Mouse (Mus musculus): ENCODE results near the gene Gm28036. TPM values are rescaled to one million over a fixed set of nuclear protein-coding genes. Genes with fewer than 3 reads are reported as not detected.

The Gm28036 gene
- total RNA-seq, 1 experiment, result 23.0 TPM

GRCm38 (mm10) chr2:156143367-156143766 is 16.5 kb upstream of the Gm28036 start:
- Histone ChIP-seq H3K9me3 (ENCODE audit: control insufficient read depth, insufficient read depth, low read depth, low read length) (no peaks in the 10 kb centered on the region), H3K4me1 (ENCODE audit: control insufficient read depth in 2 of 2, insufficient read depth in 2 of 2, low read length in 2 of 2, poor library complexity in 1 of 2) (no peaks in the 10 kb centered on the region), H3K4me3 (ENCODE audit: insufficient read depth in 1 of 2, low read depth in 1 of 2, low read length in 2 of 2, poor library complexity in 1 of 2, severe bottlenecking in 1 of 2) (peak overlapping the region; percentile 78 to 86), H3K9ac (ENCODE audit: insufficient read depth, low read depth, low read length, poor library complexity, severe bottlenecking) (peak overlapping the region; percentile 84), H3K27ac (ENCODE audit: insufficient read depth, low read depth, low read length, poor library complexity, severe bottlenecking) (no peak overlapping the region; the same call in 1 of the 2 replicates), H3K36me3 (ENCODE audit: control insufficient read depth, insufficient read depth, low read length, poor library complexity, severe bottlenecking) (peaks cover 4% of the 10 kb centered on the region)
- no peak for DNase-seq (ENCODE audit: low read depth, low spot score)
- in situ Hi-C loops (cut with MboI; ENCODE audit: low sequenced_read_pairs in 2 of 2, unreplicated experiment in 2 of 2), result no loop called here
- no peak for TF ChIP-seq ZC3H11A (IDR thresholded peaks at IDR 0.05; ENCODE audit: borderline replicate concordance, low read depth, low read length)
- TF ChIP-seq HCFC1 (IDR thresholded peaks at IDR 0.05; ENCODE audit: borderline replicate concordance, insufficient read depth, low read length), result no peak
- TF ChIP-seq ZNF384 (IDR thresholded peaks at IDR 0.05; ENCODE audit: low read depth, low read length), result no peak
- no peak for TF ChIP-seq CHD2 (IDR thresholded peaks at IDR 0.05; ENCODE audit: low read depth, low read length)
- no peak for TF ChIP-seq MAFK (IDR thresholded peaks at IDR 0.05; ENCODE audit: insufficient read depth, low read depth, low read length)

GRCm38 (mm10) chr2:156142820-156143219 is 15.9 kb upstream of the Gm28036 start:
- H3K27ac ChIP-seq (ENCODE audit: insufficient read depth, low read depth, low read length, poor library complexity, severe bottlenecking), result no peak overlapping the region
- no peak for TF ChIP-seq ZNF384 (IDR thresholded peaks at IDR 0.05; ENCODE audit: low read depth, low read length)
- H3K9me3 ChIP-seq (ENCODE audit: control insufficient read depth, insufficient read depth, low read depth, low read length), result no peaks in the 10 kb centered on the region
- no peak for DNase-seq (ENCODE audit: low read depth, low spot score)
- H3K9ac ChIP-seq (ENCODE audit: insufficient read depth, low read depth, low read length, poor library complexity, severe bottlenecking), result no peak overlapping the region
- peaks cover 1% of the 10 kb centered on the region for H3K36me3 ChIP-seq (ENCODE audit: control insufficient read depth, insufficient read depth, low read length, poor library complexity, severe bottlenecking)
- in situ Hi-C loops (cut with MboI; ENCODE audit: low sequenced_read_pairs in 2 of 2, unreplicated experiment in 2 of 2), result no loop called here
- no peaks in the 10 kb centered on the region for H3K4me1 ChIP-seq (ENCODE audit: control insufficient read depth in 2 of 2, insufficient read depth in 2 of 2, low read length in 2 of 2, poor library complexity in 1 of 2)
- H3K4me3 ChIP-seq (ENCODE audit: insufficient read depth in 1 of 2, low read depth in 1 of 2, low read length in 2 of 2, poor library complexity in 1 of 2, severe bottlenecking in 1 of 2), result peak overlapping the region; percentile 78 to 86; a peak in 2 of 4 replicates

- Histone ChIP-seq H3K9ac (ENCODE audit: insufficient read depth, low read depth, low read length, poor library complexity, severe bottlenecking) (no peak overlapping the region), H3K4me3 (ENCODE audit: insufficient read depth in 1 of 2, low read depth in 1 of 2, low read length in 2 of 2, poor library complexity in 1 of 2, severe bottlenecking in 1 of 2) (no peak overlapping the region), H3K36me3 (ENCODE audit: control insufficient read depth, insufficient read depth, low read length, poor library complexity, severe bottlenecking) (peaks cover 2% of the 10 kb centered on the region), H3K9me3 (ENCODE audit: control insufficient read depth, insufficient read depth, low read depth, low read length) (no peaks in the 10 kb centered on the region), H3K4me1 (ENCODE audit: control insufficient read depth in 2 of 2, insufficient read depth in 2 of 2, low read length in 2 of 2, poor library complexity in 1 of 2) (peaks cover 0 to 7% of the 10 kb centered on the region in 2 experiments; a peak in 1 of 4 replicates), H3K27ac (ENCODE audit: insufficient read depth, low read depth, low read length, poor library complexity, severe bottlenecking) (no peak overlapping the region)
- TF ChIP-seq ZNF384 (IDR thresholded peaks at IDR 0.05; ENCODE audit: low read depth, low read length) (no peak), HCFC1 (IDR thresholded peaks at IDR 0.05; ENCODE audit: borderline replicate concordance, insufficient read depth, low read length) (no peak), CHD2 (IDR thresholded peaks at IDR 0.05; ENCODE audit: low read depth, low read length) (no peak), MAFK (IDR thresholded peaks at IDR 0.05; ENCODE audit: insufficient read depth, low read depth, low read length) (no peak), ZC3H11A (IDR thresholded peaks at IDR 0.05; ENCODE audit: borderline replicate concordance, low read depth, low read length) (no peak)
- no peak for DNase-seq (ENCODE audit: low read depth, low spot score)
- in situ Hi-C loops (cut with MboI; ENCODE audit: low sequenced_read_pairs in 2 of 2, unreplicated experiment in 2 of 2), result no loop called here
Measured at GRCm38 (mm10) chr2:156135695-156136094, 8.8 kb upstream of the Gm28036 start.

- DNase-seq (ENCODE audit: low read depth, low spot score), result no peak
- H3K36me3 ChIP-seq (ENCODE audit: control insufficient read depth, insufficient read depth, low read length, poor library complexity, severe bottlenecking), result peaks cover 2% of the 10 kb centered on the region
- no peak overlapping the region for H3K4me3 ChIP-seq (ENCODE audit: insufficient read depth in 1 of 2, low read depth in 1 of 2, low read length in 2 of 2, poor library complexity in 1 of 2, severe bottlenecking in 1 of 2)
- in situ Hi-C loops (cut with MboI; ENCODE audit: low sequenced_read_pairs in 2 of 2, unreplicated experiment in 2 of 2), result no loop called here
- no peak overlapping the region; the same call in 1 of the 2 replicates for H3K9ac ChIP-seq (ENCODE audit: insufficient read depth, low read depth, low read length, poor library complexity, severe bottlenecking)
- 0 out of 2 replicates have a peak overlapping the region, but pooled peaks have one; percentile 31 for H3K27ac ChIP-seq (ENCODE audit: insufficient read depth, low read depth, low read length, poor library complexity, severe bottlenecking)
- H3K9me3 ChIP-seq (ENCODE audit: control insufficient read depth, insufficient read depth, low read depth, low read length), result no peaks in the 10 kb centered on the region
- TF ChIP-seq MAFK (IDR thresholded peaks at IDR 0.05; ENCODE audit: insufficient read depth, low read depth, low read length) (no peak), HCFC1 (IDR thresholded peaks at IDR 0.05; ENCODE audit: borderline replicate concordance, insufficient read depth, low read length) (no peak), ZC3H11A (IDR thresholded peaks at IDR 0.05; ENCODE audit: borderline replicate concordance, low read depth, low read length) (no peak), ZNF384 (IDR thresholded peaks at IDR 0.05; ENCODE audit: low read depth, low read length) (no peak), CHD2 (IDR thresholded peaks at IDR 0.05; ENCODE audit: low read depth, low read length) (no peak)
- H3K4me1 ChIP-seq (ENCODE audit: control insufficient read depth in 2 of 2, insufficient read depth in 2 of 2, low read length in 2 of 2, poor library complexity in 1 of 2), result peaks cover 0 to 7% of the 10 kb centered on the region in 2 experiments; a peak in 1 of 4 replicates
Measured at GRCm38 (mm10) chr2:156134161-156134560, 7.3 kb upstream of the Gm28036 start.

- DNase-seq (ENCODE audit: low read depth, low spot score), result no peak
- Histone ChIP-seq H3K9ac (ENCODE audit: insufficient read depth, low read depth, low read length, poor library complexity, severe bottlenecking) (no peak overlapping the region), H3K9me3 (ENCODE audit: control insufficient read depth, insufficient read depth, low read depth, low read length) (no peaks in the 10 kb centered on the region), H3K27ac (ENCODE audit: insufficient read depth, low read depth, low read length, poor library complexity, severe bottlenecking) (no peak overlapping the region), H3K36me3 (ENCODE audit: control insufficient read depth, insufficient read depth, low read length, poor library complexity, severe bottlenecking) (peaks cover 9% of the 10 kb centered on the region; the same call in 1 of the 2 replicates), H3K4me3 (ENCODE audit: insufficient read depth in 1 of 2, low read depth in 1 of 2, low read length in 2 of 2, poor library complexity in 1 of 2, severe bottlenecking in 1 of 2) (no peak overlapping the region), H3K4me1 (ENCODE audit: control insufficient read depth in 2 of 2, insufficient read depth in 2 of 2, low read length in 2 of 2, poor library complexity in 1 of 2) (no peaks in the 10 kb centered on the region)
- in situ Hi-C loops (cut with MboI; ENCODE audit: low sequenced_read_pairs in 2 of 2, unreplicated experiment in 2 of 2), result no loop called here
- TF ChIP-seq HCFC1 (IDR thresholded peaks at IDR 0.05; ENCODE audit: borderline replicate concordance, insufficient read depth, low read length), result no peak
- TF ChIP-seq ZNF384 (IDR thresholded peaks at IDR 0.05; ENCODE audit: low read depth, low read length), result no peak
- TF ChIP-seq CHD2 (IDR thresholded peaks at IDR 0.05; ENCODE audit: low read depth, low read length), result no peak
- no peak for TF ChIP-seq ZC3H11A (IDR thresholded peaks at IDR 0.05; ENCODE audit: borderline replicate concordance, low read depth, low read length)
- no peak for TF ChIP-seq MAFK (IDR thresholded peaks at IDR 0.05; ENCODE audit: insufficient read depth, low read depth, low read length)
Measured at GRCm38 (mm10) chr2:156123731-156124130, 3.2 kb downstream of the Gm28036 start.

Data from ES-E14 (cell line).